Mouse (Mus musculus) intestine, embryonic 15.5 days (tissue): Measurements from ENCODE around the gene Hist1h2bm. TPM values are rescaled to one million over a fixed set of nuclear protein-coding genes. Genes with fewer than 3 reads are reported as not detected.
"Not testable (repeated sequence)": the region's sequence is repeated elsewhere in the genome, so short reads cannot be mapped to it uniquely, and the experiment has no call there.

Source experiments
- ATAC-seq: fragments of 200-750 bp; cut with Nextera tagmentation; 2 replicates; pipeline ENCODE4 v1.8.0; 2017; ENCODE audit warnings: moderate TSS enrichment, moderate library complexity
- H3K27ac ChIP-seq: fragments of 300-500 bp; sonication (generic); 2 replicates; pipeline ENCODE4 v1.5.1; 2015; ENCODE audit warnings: mild to moderate bottlenecking, inconsistent platforms
- H3K27me3 ChIP-seq: fragments of 300-500 bp; sonication (generic); replicated peaks from 2 replicates; pipeline ENCODE4 v1.6.1; 2015; ENCODE audit warnings: inconsistent platforms
- H3K36me3 ChIP-seq: fragments of 300-500 bp; sonication (generic); 2 replicates; pipeline ENCODE4 v1.6.1; 2015; ENCODE audit warnings: inconsistent platforms
- H3K4me1 ChIP-seq: fragments of 300-500 bp; sonication (generic); replicated peaks from 2 replicates; pipeline ENCODE4 v1.6.1; 2015; ENCODE audit warnings: inconsistent platforms
- H3K4me2 ChIP-seq: fragments of 300-500 bp; sonication (generic); replicated peaks from 2 replicates; pipeline ENCODE4 v1.6.1; 2015; ENCODE audit warnings: mild to moderate bottlenecking, inconsistent platforms
- H3K4me3 ChIP-seq: fragments of 300-500 bp; sonication (generic); replicated peaks from 2 replicates; pipeline ENCODE4 v1.5.1; 2015; ENCODE audit warnings: inconsistent platforms
- H3K9ac ChIP-seq: fragments of 300-500 bp; sonication (generic); 2 replicates; pipeline ENCODE4 v1.6.1; 2015; ENCODE audit warnings: inconsistent platforms
- H3K9me3 ChIP-seq: fragments of 300-500 bp; sonication (generic); 2 replicates; pipeline ENCODE4 v1.6.1; 2016; ENCODE audit warnings: inconsistent platforms
- WGBS: fragments of 180-500 bp; shearing (Covaris S2); methylation state at CpG from one replicate; pipeline ENCODE4 v1.1.7; 2015; 5-methylcytosine and 5-hydroxymethylcytosine counted together
- polyA plus RNA-seq: library from polyadenylated mRNA; unstranded; fragments of >200 nt; fragmentation: Nextera tagmentation; extraction: Ambion mirVana; gene quantifications from 2 replicates; pipeline ENCODE4 v1.2.1, GENCODE M21; 2015

Gene Hist1h2bm
- polyA plus RNA-seq, 1 experiment from 2014 or later: 4.3 TPM

- not testable (repeated sequence) for H3K27me3 ChIP-seq, H3K36me3 ChIP-seq, H3K9me3 ChIP-seq, H3K4me1 ChIP-seq
- peak within 1 kb of the TSS; percentile 96 for H3K27ac ChIP-seq
- H3K4me2 ChIP-seq: peak within 1 kb of the TSS; percentile 57
- ATAC-seq: peak; percentile 92
- peak within 1 kb of the TSS; percentile 45 for H3K4me3 ChIP-seq
- WGBS: under 1% methylated on average over 43 of the region's 56 CpGs
- peak within 1 kb of the TSS; percentile 60 for H3K9ac ChIP-seq
These were observed 13.3 kb downstream of the Hist1h2bm start, which contains the start of gene Hist1h4j for GRCm38 (mm10) chr13:21734906-21735767. Hist1h4j (plus strand) TSS chr13:21735064.

- H3K9me3 ChIP-seq: no peaks in the 10 kb centered on the region
- no peak overlapping the region for H3K4me2 ChIP-seq
- no peak overlapping the region for H3K27ac ChIP-seq
- no peaks in the 10 kb centered on the region for H3K36me3 ChIP-seq
- ATAC-seq: no peak
- no peak overlapping the region for H3K4me3 ChIP-seq
- 0 out of 2 replicates have a peak, but pooled peaks cover 4% of the 10 kb centered on the region for H3K4me1 ChIP-seq
- 33% methylated on average over 1 of the region's 1 CpGs for WGBS
- H3K9ac ChIP-seq: no peak overlapping the region
- no peaks in the 10 kb centered on the region for H3K27me3 ChIP-seq
These were observed 23.2 kb downstream of the Hist1h2bm start for GRCm38 (mm10) chr13:21745006-21745405.

GRCm38 (mm10) chr13:21749387-21750158 is 27.7 kb downstream of the Hist1h2bm start:
- peak overlapping the region; percentile 94 for H3K27ac ChIP-seq
- 4% methylated on average over 5 of the region's 5 CpGs for WGBS
- H3K4me2 ChIP-seq: peak overlapping the region; percentile 62
- 0 out of 2 replicates have a peak, but pooled peaks cover 6% of the 10 kb centered on the region for H3K4me1 ChIP-seq
- peak overlapping the region; percentile 44 for H3K4me3 ChIP-seq
- H3K27me3 ChIP-seq: no peaks in the 10 kb centered on the region
- no peaks in the 10 kb centered on the region for H3K36me3 ChIP-seq
- no peak for ATAC-seq
- H3K9me3 ChIP-seq: no peaks in the 10 kb centered on the region
- H3K9ac ChIP-seq: peak overlapping the region; percentile 46

GRCm38 (mm10) chr13:21750159-21751017 is 28.5 kb downstream of the Hist1h2bm start, which contains the start of gene Hist1h4k:
Hist1h4k (minus strand) TSS chr13:21750505.
- peak; percentile 84 for ATAC-seq
- H3K4me3 ChIP-seq: peak within 1 kb of the TSS; percentile 44
- peak within 1 kb of the TSS; percentile 62 for H3K4me2 ChIP-seq
- WGBS: under 1% methylated on average over 51 of the region's 56 CpGs
- not testable (repeated sequence) for H3K9me3 ChIP-seq, H3K4me1 ChIP-seq, H3K27me3 ChIP-seq, H3K36me3 ChIP-seq
- peak within 1 kb of the TSS; percentile 94 for H3K27ac ChIP-seq
- H3K9ac ChIP-seq: peak within 1 kb of the TSS; percentile 53

GRCm38 (mm10) chr13:21751417-21751816 is 29.6 kb downstream of the Hist1h2bm start:
- H3K4me3 ChIP-seq: no peak overlapping the region
- H3K36me3 ChIP-seq: no peaks in the 10 kb centered on the region
- no peak overlapping the region for H3K27ac ChIP-seq
- ATAC-seq: no peak
- no peaks in the 10 kb centered on the region for H3K9me3 ChIP-seq
- no peak overlapping the region for H3K4me2 ChIP-seq
- H3K27me3 ChIP-seq: no peaks in the 10 kb centered on the region
- H3K4me1 ChIP-seq: 0 out of 2 replicates have a peak, but pooled peaks cover 6% of the 10 kb centered on the region
- H3K9ac ChIP-seq: no peak overlapping the region

GRCm38 (mm10) chr13:21751827-21752226 is 30.0 kb downstream of the Hist1h2bm start:
- Histone ChIP-seq H3K27me3 (no peaks in the 10 kb centered on the region), H3K9ac (no peak overlapping the region), H3K4me1 (0 out of 2 replicates have a peak, but pooled peaks cover 6% of the 10 kb centered on the region), H3K4me2 (no peak overlapping the region), H3K4me3 (no peak overlapping the region), H3K27ac (peak overlapping the region; percentile 11; the same call in 1 of the 2 replicates), H3K9me3 (no peaks in the 10 kb centered on the region), H3K36me3 (no peaks in the 10 kb centered on the region)
- 61% methylated on average over 3 of the region's 3 CpGs for WGBS
- no peak for ATAC-seq

GRCm38 (mm10) chr13:21752356-21752755 is 30.5 kb downstream of the Hist1h2bm start:
- H3K9me3 ChIP-seq: no peaks in the 10 kb centered on the region
- no peak overlapping the region; the same call in 1 of the 2 replicates for H3K4me3 ChIP-seq
- no peak overlapping the region for H3K9ac ChIP-seq
- ATAC-seq: no peak
- peak overlapping the region; percentile 70; the same call in 1 of the 2 replicates for H3K4me2 ChIP-seq
- no peaks in the 10 kb centered on the region for H3K27me3 ChIP-seq
- H3K4me1 ChIP-seq: 0 out of 2 replicates have a peak, but pooled peaks cover 5% of the 10 kb centered on the region
- WGBS: 26% methylated on average over 3 of the region's 3 CpGs
- H3K27ac ChIP-seq: 0 out of 2 replicates have a peak overlapping the region, but pooled peaks have one; percentile 11
- no peaks in the 10 kb centered on the region for H3K36me3 ChIP-seq

- H3K4me2 ChIP-seq: peak overlapping the region; percentile 70
- 1% methylated on average over 10 of the region's 10 CpGs for WGBS
- H3K27me3 ChIP-seq: no peaks in the 10 kb centered on the region
- ATAC-seq: no peak
- H3K36me3 ChIP-seq: no peaks in the 10 kb centered on the region
- peak overlapping the region; percentile 91 for H3K27ac ChIP-seq
- no peaks in the 10 kb centered on the region for H3K9me3 ChIP-seq
- 0 out of 2 replicates have a peak, but pooled peaks cover 2% of the 10 kb centered on the region for H3K4me1 ChIP-seq
- peak overlapping the region; percentile 43 for H3K4me3 ChIP-seq
- H3K9ac ChIP-seq: peak overlapping the region; percentile 58
These were observed 31.2 kb downstream of the Hist1h2bm start for GRCm38 (mm10) chr13:21753051-21753523.

GRCm38 (mm10) chr13:21753524-21754285 is 31.9 kb downstream of the Hist1h2bm start, which contains the start of the genes Hist1h2ak and Hist1h2bn:
Hist1h2ak (minus strand) TSS chr13:21753827.
Hist1h2bn (plus strand) TSS chr13:21754123.
- H3K4me1 ChIP-seq: not testable (repeated sequence)
- under 1% methylated on average over 48 of the region's 50 CpGs for WGBS

GRCm38 (mm10) chr13:21754294-21755001 is 32.6 kb downstream of the Hist1h2bm start:
- not testable (repeated sequence) for H3K36me3 ChIP-seq, H3K4me1 ChIP-seq, H3K9me3 ChIP-seq, H3K27me3 ChIP-seq, ATAC-seq
- H3K4me2 ChIP-seq: peak overlapping the region; percentile 70
- peak overlapping the region; percentile 43 for H3K4me3 ChIP-seq
- peak overlapping the region; percentile 48 for H3K9ac ChIP-seq
- under 1% methylated on average over 17 of the region's 26 CpGs for WGBS
- H3K27ac ChIP-seq: peak overlapping the region; percentile 91

More at GRCm38 (mm10) chr13:21753524-21754285, 31.9 kb downstream of the Hist1h2bm start, which contains the start of the genes Hist1h2ak and Hist1h2bn:
- H3K36me3 ChIP-seq, H3K27me3 ChIP-seq, H3K9me3 ChIP-seq: not testable (repeated sequence)
- Histone ChIP-seq H3K4me2 (peak within 1 kb of the TSS; percentile 70), H3K9ac (peak within 1 kb of the TSS; percentile 58), H3K27ac (peak within 1 kb of the TSS; percentile 91), H3K4me3 (peak within 1 kb of the TSS; percentile 43)
- ATAC-seq: peak; percentile 94
